Mouse (Mus musculus) layer of hippocampus, adult 8-10 months (tissue): ENCODE data around the gene Tenm4. TPM values are rescaled to one million over a fixed set of nuclear protein-coding genes. Genes with fewer than 3 reads are reported as not detected.

Experiments
- DNase-seq, 2 experiments: peaks; one replicate each; pipeline ENCODE4 v3.0.0; 2022; ENCODE audit warnings: low spot score in 2 of 2
- total RNA-seq, 4 experiments: library from RNA; stranded (reverse); gene quantifications; 2 replicates each; pipeline ENCODE4 v1.2.4; 2022

Tenm4 gene
- total RNA-seq, 4 experiments from 2014 or later, result 128 to 134 (median 132) TPM

GRCm38 (mm10) chr7:96722796-96723195 lies 551.8 kb downstream of the Tenm4 start:
- DNase-seq, result no peak

DNA sequence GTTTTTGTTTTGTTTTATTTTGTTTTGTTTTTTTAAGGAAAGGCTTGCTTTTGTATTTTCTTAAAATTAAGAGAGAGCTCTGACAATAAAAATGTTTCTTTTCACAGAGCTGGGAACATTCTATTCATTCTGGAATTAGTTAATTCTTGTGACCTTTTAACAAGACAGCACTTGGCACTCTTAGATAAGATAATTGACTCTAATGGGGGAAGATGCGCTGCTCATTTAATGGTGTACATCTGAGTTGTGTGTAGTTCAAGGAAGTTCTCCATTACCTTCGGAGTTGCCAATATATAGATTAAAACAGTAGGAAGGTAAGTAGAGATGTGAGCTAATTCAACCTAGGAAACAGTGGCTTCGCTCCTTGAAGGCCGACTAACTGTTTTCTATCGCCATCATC lies 554.6 kb downstream of the Tenm4 start:
- no peak for DNase-seq

DNA sequence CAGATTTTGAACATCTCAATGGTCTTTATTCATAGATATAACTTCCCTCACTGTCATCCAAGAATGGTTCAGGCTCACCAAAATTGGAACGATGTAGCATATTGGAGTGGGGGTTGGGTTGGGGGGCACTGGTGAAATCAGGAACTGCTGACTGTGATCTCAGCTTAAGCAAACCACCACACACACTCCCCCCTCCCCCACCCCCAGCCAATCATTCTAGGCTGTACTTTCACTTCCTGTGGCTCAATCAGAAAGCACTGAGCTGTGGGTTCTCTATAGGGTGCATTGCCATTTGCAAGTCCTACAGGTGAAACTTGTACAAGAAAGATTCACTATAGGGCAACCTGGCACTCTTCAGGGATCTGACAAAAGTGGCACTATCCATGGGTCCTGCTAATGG lies 559.3 kb downstream of the Tenm4 start:
- no peak for DNase-seq

DNA sequence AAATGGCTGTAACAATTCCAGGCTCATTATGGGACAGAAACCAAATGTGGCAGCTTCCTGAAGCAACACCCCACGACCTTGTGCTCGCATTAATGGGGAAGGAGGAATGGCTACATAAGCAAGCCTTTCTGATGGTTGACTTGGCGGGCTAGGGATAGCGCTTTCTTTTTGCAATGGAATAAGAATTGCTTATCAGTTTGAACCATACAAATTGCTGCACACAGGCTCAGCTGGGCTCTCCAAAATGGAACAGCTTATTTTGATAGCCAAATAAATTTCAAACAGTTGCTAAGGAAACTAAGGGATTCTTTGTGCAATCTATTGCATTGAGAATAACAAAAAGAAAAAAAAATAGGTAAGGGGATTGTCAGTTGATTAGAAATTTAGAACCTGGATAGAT lies 560.9 kb downstream of the Tenm4 start:
- DNase-seq, result no peak

DNA sequence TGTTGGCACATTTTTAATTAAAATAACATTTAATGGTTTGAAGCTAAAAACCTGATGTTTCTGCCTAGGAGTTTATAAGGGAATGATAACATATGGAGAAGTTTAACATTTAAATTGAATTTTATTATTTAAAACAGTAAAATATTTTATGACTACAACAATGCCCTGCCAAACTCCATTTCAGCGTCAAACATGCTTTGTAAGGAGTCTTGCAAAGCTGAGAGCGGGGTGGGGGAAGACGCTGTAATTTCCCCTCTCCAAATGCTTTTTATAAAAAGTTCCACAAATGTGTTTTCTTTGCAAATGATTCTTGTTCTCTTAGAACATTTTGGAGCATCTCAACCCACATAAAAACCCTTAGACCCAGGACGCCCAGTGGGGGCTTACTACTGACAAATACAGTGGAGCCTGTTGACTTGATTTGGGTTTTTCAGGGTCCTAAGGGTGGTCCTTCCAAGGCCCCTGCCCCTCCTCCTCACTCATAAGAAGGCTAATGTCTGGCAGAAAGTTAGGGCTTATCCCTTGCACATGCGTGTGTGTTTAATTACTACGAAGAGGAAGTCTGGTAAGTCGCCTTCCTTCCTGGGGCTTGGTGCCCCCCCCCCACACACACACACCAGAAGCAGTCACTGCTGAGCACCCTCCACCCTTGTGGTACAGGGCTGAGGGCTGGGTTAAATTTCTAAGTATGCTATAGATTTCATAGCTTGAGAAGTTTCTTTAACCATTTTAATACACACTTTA lies 563.4 kb downstream of the Tenm4 start:
- DNase-seq, result no peak

GRCm38 (mm10) chr7:96740631-96741030 lies 569.6 kb downstream of the Tenm4 start:
- no peak for DNase-seq

DNA sequence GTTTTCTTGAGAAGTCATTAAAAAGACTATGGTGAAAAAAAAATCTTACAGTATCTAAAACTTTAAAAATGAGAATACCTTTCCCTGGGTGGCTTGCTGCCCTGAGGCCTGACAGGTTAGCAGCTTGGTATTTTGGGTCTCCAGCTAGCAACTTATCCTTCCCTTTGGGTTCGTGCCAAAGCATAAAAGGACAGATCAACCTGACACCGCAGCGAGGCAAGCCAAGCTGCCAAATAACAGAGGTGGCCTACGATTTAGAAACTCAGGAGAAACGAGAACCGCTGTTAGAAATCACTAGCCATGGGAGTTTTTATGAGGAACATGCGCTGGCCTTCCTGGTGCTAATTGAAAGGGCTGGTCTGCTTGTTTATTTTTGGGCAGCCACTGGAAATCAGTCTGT lies 571.2 kb downstream of the Tenm4 start:
- no peak for DNase-seq

DNA sequence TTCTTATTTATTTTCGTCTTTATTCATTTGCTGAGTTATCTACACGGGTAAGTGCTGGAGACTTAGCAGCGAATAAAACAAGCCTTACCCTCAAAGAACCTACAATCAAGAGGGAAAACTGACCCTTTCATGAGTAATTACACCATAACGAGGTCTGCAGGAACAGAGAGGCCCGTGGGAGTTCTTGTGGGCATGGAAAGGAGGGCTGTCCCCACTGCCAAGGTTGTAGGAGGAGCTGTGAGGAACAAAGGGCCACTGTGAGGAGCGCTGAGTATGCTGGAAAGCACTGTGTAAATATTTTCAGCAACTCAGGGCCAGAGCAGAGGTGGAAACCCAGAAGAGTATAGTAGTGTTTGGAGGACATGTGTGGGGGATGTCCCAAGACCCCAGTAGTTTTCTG lies 574.9 kb downstream of the Tenm4 start:
- DNase-seq, result peak; percentile 36 to 37

DNA sequence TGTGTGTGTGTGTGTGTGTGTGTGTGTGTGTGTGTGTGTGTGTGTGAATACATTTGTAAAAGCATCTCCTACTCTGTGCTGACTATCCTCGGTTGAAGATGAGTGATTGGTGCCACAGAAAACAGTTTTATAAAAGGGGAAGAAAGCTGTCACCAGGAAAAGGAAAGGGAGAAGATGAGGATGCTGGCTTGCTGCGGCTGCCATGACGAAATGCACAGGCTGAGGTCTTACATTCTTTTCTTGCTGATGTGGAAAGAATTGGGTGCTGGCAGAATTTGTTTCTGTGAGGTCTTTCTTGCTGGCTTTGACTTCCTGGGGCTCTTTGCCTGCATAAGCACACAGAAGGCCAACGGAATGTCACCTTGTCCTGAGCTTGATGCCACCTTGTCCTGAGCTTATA lies 575.7 kb downstream of the Tenm4 start:
- DNase-seq, result no peak

GRCm38 (mm10) chr7:96748538-96749045 lies 577.5 kb downstream of the Tenm4 start:
- DNase-seq, result no peak

DNA sequence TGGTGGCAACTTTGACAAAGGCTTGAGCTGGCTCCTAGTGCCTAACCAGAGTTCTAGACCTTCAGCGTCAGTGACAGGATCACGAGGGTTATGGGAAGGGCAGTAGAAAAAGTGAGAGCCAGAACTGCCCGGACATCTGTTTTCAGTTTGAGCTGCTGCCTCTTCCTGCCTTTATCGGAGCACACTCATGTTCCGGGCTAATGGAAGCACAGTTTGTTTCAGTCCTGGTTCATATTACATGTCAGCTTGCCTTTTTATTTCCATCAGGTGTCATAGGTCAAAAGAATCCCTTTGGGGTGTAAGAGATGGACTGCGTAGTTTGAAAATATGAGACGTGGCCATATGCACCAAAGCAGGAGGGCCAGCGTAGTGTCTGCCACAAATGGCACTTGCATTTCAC lies 578.7 kb downstream of the Tenm4 start:
- no peak for DNase-seq

DNA sequence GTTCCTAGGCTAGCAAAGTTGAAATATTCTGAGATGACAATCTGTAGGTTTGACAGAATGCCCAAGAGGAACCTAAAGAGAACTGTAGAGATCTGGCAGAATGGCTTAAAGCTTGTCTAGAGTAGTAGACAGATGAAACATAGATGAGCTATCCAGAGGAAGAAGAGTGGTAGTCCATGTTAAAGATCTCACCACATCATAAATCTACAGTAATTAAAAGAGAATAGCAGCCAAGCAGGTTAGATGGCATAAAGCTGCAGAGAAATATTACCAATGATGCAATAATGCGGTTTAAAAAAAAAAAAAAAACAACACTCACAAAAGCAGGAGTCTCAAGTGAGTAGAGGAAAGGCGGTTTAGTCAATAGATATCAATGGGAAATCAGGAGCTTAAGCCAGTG lies 580.2 kb downstream of the Tenm4 start:
- no peak for DNase-seq

DNA sequence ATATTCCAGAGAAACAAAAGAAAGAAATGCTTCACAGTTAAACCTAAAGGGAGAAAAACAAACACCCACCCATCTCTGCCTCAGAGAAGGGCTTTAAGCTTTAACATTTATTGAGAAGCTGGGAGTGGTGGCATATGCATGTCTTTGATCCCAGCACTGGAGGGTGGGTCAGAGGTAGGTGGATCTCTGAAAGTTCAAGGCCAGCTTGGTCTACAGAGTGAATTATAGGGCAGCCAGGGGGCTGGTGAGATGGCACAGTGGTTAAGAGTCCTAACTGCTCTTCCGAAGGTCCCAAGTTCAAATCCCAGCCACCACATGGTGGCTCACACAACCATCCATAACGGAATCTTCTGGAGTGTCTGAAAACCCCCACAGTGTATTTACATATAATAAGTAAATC lies 581.7 kb downstream of the Tenm4 start:
- DNase-seq, result no peak

GRCm38 (mm10) chr7:96753335-96754095 lies 582.5 kb downstream of the Tenm4 start:
- DNase-seq, result no peak

DNA sequence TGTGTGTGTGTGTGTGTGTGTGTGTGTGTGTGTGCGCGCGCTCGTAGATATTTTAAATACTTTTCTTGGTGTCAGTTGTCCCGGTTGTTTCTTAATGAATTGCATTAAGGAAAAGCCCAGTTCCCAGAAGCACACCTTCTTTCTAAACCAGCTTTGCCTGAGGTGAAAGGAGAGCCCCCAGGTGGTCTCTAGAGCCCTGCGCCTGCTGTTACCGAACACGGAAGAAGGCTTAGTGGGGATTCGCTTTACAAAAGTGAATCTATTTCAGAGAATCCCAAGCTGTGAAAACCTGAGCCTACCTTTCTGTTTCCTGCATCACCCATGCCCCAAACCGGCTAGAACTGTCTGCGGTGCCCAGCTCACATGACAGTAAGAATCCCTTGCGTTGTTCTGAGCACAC lies 583.1 kb downstream of the Tenm4 start:
- DNase-seq, result no peak

DNA sequence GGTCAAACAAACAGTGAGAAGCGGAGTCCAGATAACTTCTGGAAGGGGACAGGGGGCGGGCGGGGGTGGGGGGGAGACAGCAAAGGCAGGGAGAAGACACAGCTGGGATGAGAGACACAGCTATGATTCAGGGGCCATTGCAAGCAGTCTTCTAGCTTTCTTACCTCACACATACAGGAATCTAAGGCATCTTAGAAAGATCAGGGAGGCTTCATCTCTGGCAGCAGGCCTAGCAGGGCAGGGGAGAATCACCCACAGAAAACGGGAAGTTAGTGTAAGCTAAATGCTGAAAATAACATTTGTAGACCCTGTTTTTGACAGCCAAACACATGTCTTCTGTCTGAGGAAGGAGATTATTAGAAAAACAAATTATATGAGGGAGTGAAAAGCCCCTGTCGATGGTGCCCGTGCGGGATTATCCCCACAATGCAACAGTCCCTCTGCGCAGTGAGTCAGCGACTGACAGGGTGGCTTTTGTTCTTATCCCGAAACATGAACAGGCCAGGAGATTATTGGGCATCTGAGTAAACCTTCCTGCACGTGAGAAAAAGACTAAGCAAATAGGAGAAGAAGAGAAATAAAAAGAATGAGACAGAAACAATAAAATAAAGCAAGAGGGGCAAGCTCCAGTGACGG lies 584.5 kb downstream of the Tenm4 start:
- DNase-seq, result no peak

- DNase-seq, result no peak
These were observed 585.2 kb downstream of the Tenm4 start for GRCm38 (mm10) chr7:96756104-96756742.

DNA sequence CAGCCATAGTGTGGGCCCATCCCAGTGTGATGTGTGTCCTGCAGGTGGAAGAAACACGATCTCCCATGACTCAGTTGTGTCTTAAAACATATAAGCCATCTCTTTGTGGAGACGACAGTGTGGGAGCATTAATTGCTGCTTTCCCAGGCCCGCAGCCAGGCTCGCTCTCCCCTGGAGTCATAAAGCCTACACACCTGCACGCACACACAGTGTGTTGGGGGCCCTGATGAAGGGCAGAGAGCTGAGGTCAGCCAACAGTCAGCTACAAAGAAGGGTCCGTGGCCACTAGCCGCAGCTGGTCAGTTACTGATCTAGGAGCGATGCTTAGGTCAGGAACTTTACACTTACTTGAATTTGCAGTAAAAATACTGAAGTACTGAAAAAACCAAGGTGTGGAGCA lies 586.0 kb downstream of the Tenm4 start:
- DNase-seq, result no peak

- DNase-seq, result no peak
These were observed 589.2 kb downstream of the Tenm4 start for GRCm38 (mm10) chr7:96760208-96760607.

DNA sequence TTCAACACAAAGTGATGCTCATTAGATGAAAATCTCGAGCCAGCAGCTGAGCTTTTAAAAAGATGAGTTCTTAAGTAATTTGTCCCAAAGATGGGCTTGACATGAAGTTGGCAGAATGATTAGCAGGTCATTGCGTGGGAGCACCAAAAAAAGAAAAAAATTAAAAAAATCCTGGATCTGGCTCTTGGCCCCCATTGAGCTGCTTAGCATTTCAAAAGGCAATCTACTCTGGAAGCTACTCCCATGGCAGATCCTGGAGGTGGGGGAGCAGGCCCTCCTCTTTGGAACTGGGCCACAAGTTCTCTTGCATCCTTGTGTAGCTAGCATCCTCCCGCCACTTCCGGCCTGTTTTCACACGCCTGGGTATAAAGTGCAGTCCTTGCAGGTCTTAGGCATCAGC lies 590.1 kb downstream of the Tenm4 start:
- no peak for DNase-seq

DNA sequence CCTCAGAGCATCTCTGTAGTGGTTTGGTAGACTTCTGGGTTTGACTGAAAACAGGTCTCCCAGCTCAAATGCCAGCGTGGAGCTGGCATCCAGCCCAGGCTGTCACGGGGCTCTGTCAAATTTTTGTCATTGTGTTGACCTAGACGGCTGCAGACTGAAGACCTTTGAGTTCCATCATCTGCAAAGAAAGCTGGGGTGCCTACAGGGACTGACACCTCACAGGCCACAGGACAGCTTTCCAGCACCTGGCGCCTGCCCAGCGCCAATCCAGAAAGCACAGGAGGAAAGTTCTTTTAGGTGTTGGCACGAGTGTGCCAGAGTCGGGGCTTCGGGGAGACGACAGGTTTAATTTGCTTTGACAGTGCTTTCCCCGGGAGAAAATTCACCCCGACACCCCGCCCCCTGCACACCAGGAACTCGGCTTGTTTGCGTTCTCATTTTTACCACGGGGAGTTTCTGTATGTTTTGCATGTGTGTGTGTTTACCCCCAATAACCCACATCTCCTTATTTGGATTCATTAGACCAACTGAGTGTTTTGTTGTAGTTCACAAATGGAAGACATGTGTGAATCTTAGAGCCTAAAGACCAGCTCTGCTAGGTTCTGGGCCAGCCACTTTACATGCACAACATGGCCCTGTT lies 594.4 kb downstream of the Tenm4 start:
- DNase-seq, result no peak
